Mouse (Mus musculus): ENCODE measurements at regions not wholly inside any gene's neighbourhood (a gene's known extent, or its start where the extent isn't known, plus 50 kb on each side); places are given as distances from the start of the nearest gene placed in this dataset.
A peak's percentile ranks its signal among the peaks of the same experiment; 100 is the strongest.

DNA sequence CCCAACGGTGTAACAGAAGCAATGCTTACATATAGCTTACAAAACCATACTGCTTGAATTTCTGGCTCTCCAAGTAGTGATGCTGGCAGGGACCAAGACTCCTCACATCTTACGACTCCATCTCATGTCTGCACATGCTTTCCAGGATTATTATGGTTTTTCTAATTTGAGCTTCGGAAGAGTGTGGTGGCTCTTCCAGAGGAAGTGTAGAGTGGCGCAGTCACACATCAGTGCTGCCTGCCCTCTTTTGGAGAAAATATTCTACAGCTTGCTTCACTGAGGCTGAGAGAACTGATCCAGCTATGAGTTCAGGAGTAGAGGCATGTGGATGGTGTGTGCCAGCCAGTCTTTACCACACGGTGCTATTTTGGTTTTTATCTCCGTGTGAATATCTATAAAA is 217.4 kb downstream of the Otol1 start:
- 91% methylated on average over 6 of the region's 6 CpGs for WGBS
- Histone ChIP-seq H3K27ac (ENCODE audit: low read depth, low read length) (no peak overlapping the region), H3K9ac (replicated peaks; ENCODE audit: low read depth, low read length) (no peak overlapping the region), H3K4me3 (ENCODE audit: low read depth, low read length) (no peak overlapping the region), H3K9me3 (ENCODE audit: control insufficient read depth, low read length) (no peaks in the 10 kb centered on the region), H3K36me3 (ENCODE audit: control insufficient read depth, insufficient read depth, low read length) (no peaks in the 10 kb centered on the region), H3K27me3 (ENCODE audit: control insufficient read depth, insufficient read depth, low read length) (no peaks in the 10 kb centered on the region), H3K4me1 (ENCODE audit: control insufficient read depth, insufficient read depth, low read length) (no peaks in the 10 kb centered on the region), H3K4me2 (ENCODE audit: low read depth, low read length) (no peak overlapping the region)
- ATAC-seq (ENCODE audit: low read depth) = no peak

DNA sequence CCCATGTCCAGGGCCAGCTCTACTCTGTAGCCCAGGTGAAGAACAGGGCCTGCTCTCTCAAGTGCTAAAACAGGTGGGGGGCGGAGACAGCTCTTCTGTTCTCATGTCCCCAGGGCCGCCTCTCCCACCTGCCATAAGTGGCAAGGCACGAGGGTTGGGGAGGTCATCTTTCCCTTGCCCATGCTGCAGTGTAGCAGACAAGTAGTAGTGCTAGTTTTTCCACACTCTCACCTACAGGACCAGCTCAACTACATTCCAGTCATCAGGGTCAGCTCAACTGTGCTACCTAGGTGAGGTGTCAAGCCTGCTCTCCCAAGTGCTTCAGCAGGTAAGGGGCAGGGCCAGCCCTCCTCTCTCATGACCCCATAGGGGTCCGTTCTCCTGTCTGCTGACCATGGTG is 219.8 kb downstream of the Otol1 start:
- Histone ChIP-seq H3K27ac (ENCODE audit: low read depth, low read length) (no peak overlapping the region), H3K36me3 (ENCODE audit: control insufficient read depth, insufficient read depth, low read length) (no peaks in the 10 kb centered on the region), H3K9ac (replicated peaks; ENCODE audit: low read depth, low read length) (no peak overlapping the region), H3K4me2 (ENCODE audit: low read depth, low read length) (no peak overlapping the region), H3K4me1 (ENCODE audit: control insufficient read depth, insufficient read depth, low read length) (no peaks in the 10 kb centered on the region), H3K4me3 (ENCODE audit: low read depth, low read length) (no peak overlapping the region), H3K9me3 (ENCODE audit: control insufficient read depth, low read length) (no peaks in the 10 kb centered on the region), H3K27me3 (ENCODE audit: control insufficient read depth, insufficient read depth, low read length) (no peaks in the 10 kb centered on the region)
- no peak for ATAC-seq (ENCODE audit: low read depth)
- WGBS = 90% methylated on average over 4 of the region's 4 CpGs

DNA sequence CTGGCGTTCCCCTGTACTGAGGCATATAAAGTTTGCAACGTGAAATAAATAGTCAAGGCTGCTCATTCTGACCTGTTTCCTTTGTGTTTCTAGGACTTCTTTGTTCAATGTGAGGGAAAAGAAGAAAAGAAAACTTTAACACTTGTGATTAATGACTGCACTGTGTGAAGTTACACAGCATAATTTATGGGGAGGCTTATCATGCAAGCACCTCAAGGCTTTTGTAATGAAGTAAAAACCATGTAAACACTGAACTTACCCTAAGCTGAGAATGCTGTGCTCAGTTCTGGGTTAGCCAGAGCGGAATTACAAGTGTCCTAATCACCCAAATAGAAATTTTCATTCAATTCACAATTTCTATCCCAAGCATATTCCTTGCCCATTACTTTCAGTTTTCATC is 241.2 kb downstream of the Otol1 start:
- Histone ChIP-seq H3K36me3 (ENCODE audit: control insufficient read depth, insufficient read depth, low read length) (no peaks in the 10 kb centered on the region), H3K27ac (ENCODE audit: low read depth, low read length) (no peak overlapping the region), H3K4me3 (ENCODE audit: low read depth, low read length) (no peak overlapping the region), H3K9me3 (ENCODE audit: control insufficient read depth, low read length) (no peaks in the 10 kb centered on the region), H3K27me3 (ENCODE audit: control insufficient read depth, insufficient read depth, low read length) (no peaks in the 10 kb centered on the region), H3K9ac (replicated peaks; ENCODE audit: low read depth, low read length) (no peak overlapping the region), H3K4me1 (ENCODE audit: control insufficient read depth, insufficient read depth, low read length) (no peaks in the 10 kb centered on the region), H3K4me2 (ENCODE audit: low read depth, low read length) (no peak overlapping the region)
- ATAC-seq (ENCODE audit: low read depth) = no peak
- WGBS = 17% methylated on average over 3 of the region's 3 CpGs

DNA sequence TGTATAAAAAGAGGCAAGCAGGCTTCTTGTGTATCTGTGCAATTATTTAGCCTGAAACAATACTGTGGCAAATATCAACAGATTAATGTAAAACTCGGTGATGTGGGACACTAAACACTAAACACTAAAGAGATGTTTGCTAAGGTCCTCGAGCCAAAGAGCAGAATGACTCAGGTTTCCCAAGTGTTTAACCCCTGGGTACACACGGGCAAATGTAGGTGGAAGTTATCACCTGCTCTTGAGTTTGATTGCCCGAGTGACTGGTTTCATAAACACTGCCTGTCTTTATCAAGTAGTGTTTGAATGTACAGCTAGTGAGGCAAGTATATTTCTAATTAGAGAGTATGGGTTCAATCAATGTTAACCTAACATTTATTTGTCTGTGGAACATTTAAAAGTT is 242.5 kb downstream of the Otol1 start:
- WGBS = 81% methylated on average over 4 of the region's 4 CpGs
- no peaks in the 10 kb centered on the region for H3K27me3 ChIP-seq (ENCODE audit: control insufficient read depth, insufficient read depth, low read length)

DNA sequence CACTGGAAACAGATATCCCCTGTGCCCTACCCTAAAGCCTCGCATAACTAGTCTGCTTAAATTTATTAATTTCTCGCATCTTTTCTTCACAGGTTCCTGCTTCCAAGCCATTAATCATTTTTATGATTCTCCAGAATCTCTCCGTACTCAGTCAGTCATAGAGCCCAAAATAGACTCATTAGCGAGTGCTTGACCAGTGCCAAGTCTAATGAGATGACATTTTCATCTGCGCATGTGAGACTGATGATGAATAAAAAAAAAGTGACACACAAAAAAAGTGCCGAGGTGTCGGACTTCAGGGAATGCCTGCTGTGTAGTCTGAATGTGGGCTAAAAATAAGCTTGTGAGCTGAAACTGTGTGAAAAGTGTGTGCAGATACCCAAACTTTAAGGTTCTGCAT is 243.3 kb downstream of the Otol1 start:
- H3K4me2 ChIP-seq (ENCODE audit: low read depth, low read length) = no peak overlapping the region
- no peaks in the 10 kb centered on the region for H3K4me1 ChIP-seq (ENCODE audit: control insufficient read depth, insufficient read depth, low read length)
- no peak for ATAC-seq (ENCODE audit: low read depth)

More for the DNA sequence above, 242.5 kb downstream of the Otol1 start:
- Histone ChIP-seq H3K4me1 (ENCODE audit: control insufficient read depth, insufficient read depth, low read length) (no peaks in the 10 kb centered on the region), H3K9ac (replicated peaks; ENCODE audit: low read depth, low read length) (no peak overlapping the region), H3K27ac (ENCODE audit: low read depth, low read length) (no peak overlapping the region), H3K9me3 (ENCODE audit: control insufficient read depth, low read length) (no peaks in the 10 kb centered on the region), H3K36me3 (ENCODE audit: control insufficient read depth, insufficient read depth, low read length) (no peaks in the 10 kb centered on the region), H3K4me2 (ENCODE audit: low read depth, low read length) (no peak overlapping the region), H3K4me3 (ENCODE audit: low read depth, low read length) (no peak overlapping the region)
- ATAC-seq (ENCODE audit: low read depth) = no peak

DNA sequence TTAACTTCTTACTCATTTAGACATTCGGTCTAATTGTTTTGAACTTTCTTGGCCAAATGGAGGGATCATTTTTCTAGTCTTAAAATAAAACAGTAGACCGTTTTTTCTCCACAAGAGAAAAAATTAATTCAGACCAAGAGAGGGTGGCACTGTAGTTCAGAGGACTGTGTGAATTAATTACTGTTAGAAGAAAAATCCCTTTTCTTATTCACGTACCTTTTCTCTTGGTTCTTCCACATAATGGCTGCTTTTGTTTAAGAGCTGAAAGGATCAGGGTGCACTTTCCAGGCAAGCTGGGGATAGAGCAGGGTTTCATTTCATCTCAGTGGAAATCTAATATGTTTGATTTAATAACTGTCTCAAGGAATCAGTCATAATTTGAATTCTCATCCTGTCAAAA is 255.9 kb downstream of the Otol1 start:
- Histone ChIP-seq H3K4me2 (ENCODE audit: low read depth, low read length) (no peak overlapping the region), H3K36me3 (ENCODE audit: control insufficient read depth, insufficient read depth, low read length) (no peaks in the 10 kb centered on the region), H3K27ac (ENCODE audit: low read depth, low read length) (no peak overlapping the region), H3K4me3 (ENCODE audit: low read depth, low read length) (no peak overlapping the region), H3K9me3 (ENCODE audit: control insufficient read depth, low read length) (no peaks in the 10 kb centered on the region), H3K9ac (replicated peaks; ENCODE audit: low read depth, low read length) (no peak overlapping the region), H3K27me3 (ENCODE audit: control insufficient read depth, insufficient read depth, low read length) (no peaks in the 10 kb centered on the region), H3K4me1 (ENCODE audit: control insufficient read depth, insufficient read depth, low read length) (no peaks in the 10 kb centered on the region)
- no peak for ATAC-seq (ENCODE audit: low read depth)
- 38% methylated on average over 3 of the region's 3 CpGs for WGBS

More for the DNA sequence above, 243.3 kb downstream of the Otol1 start:
- WGBS = 58% methylated on average over 7 of the region's 7 CpGs
- Histone ChIP-seq H3K36me3 (ENCODE audit: control insufficient read depth, insufficient read depth, low read length) (no peaks in the 10 kb centered on the region), H3K27me3 (ENCODE audit: control insufficient read depth, insufficient read depth, low read length) (no peaks in the 10 kb centered on the region), H3K9ac (replicated peaks; ENCODE audit: low read depth, low read length) (no peak overlapping the region), H3K4me3 (ENCODE audit: low read depth, low read length) (no peak overlapping the region), H3K27ac (ENCODE audit: low read depth, low read length) (no peak overlapping the region), H3K9me3 (ENCODE audit: control insufficient read depth, low read length) (no peaks in the 10 kb centered on the region)

DNA sequence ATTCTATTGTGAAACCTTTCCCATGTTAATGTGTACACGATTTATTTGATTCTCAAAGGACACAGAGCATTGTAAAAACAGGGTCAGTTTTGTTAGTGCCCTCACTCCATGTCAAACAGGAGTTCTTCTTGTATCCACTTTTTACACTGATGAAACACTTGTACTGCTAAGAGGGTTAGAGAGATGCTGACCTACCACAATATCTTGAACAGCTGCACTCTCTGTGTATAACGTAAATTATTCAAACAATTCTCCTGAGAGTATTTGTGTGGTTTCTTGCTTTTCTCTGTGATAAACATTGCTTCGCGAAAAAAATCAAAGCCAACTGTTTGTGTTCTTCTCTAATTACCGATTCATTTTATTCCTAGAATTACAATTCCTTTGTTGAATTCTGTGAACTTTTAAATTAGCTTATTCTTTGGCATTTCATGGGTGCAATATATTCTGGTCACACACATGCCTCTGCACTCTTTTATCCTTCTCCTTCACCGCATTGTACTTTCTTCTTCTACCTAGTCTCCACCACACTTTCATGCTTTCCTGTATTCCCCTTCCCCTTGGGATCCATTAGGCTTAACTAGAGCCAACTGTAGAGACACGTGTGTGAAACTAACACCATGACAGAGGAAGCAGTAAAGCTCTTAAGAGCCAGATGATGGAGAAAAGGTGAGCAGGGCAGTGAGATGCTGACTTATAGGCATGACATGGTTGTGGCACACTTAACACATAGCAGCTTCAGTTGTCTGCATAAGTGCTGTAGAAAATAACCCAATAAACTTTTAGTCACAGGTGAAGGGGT is 281.4 kb downstream of the Otol1 start:
- no peaks in the 10 kb centered on the region for H3K36me3 ChIP-seq (ENCODE audit: control insufficient read depth, insufficient read depth, low read length)
- no peaks in the 10 kb centered on the region for H3K27me3 ChIP-seq (ENCODE audit: control insufficient read depth, insufficient read depth, low read length)
- H3K9ac ChIP-seq (replicated peaks; ENCODE audit: low read depth, low read length) = no peak overlapping the region
- H3K4me2 ChIP-seq (ENCODE audit: low read depth, low read length) = no peak overlapping the region
- H3K4me3 ChIP-seq (ENCODE audit: low read depth, low read length) = no peak overlapping the region
- peak; percentile 68; the same call in 1 of the 2 replicates for ATAC-seq (ENCODE audit: low read depth)
- H3K4me1 ChIP-seq (ENCODE audit: control insufficient read depth, insufficient read depth, low read length) = no peaks in the 10 kb centered on the region
- H3K9me3 ChIP-seq (ENCODE audit: control insufficient read depth, low read length) = no peaks in the 10 kb centered on the region
- 29% methylated on average over 7 of the region's 7 CpGs for WGBS
- no peak overlapping the region for H3K27ac ChIP-seq (ENCODE audit: low read depth, low read length)

DNA sequence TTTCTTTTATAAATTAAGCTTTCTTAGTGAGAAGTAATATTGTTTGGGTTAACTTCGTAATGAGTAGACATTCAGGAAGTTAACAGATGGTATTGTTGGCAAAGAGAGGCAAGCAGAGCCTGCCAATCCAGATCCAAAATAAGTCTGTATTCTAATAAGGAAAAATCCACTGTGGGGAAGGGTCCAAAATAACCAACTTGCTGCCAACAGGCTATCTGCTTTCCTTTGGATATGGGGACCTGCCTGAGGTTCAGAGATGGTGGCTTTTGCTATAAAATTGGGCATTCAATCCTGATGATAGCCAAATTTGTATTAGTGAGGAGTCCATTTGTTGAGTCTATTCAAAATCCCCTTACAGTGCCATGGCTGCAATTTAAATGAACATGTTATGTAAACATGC is 300.1 kb downstream of the Otol1 start:
- 74% methylated on average over 1 of the region's 1 CpGs for WGBS
- H3K27ac ChIP-seq (ENCODE audit: low read depth, low read length) = no peak overlapping the region
- no peak for ATAC-seq (ENCODE audit: low read depth)
- H3K4me1 ChIP-seq (ENCODE audit: control insufficient read depth, insufficient read depth, low read length) = no peaks in the 10 kb centered on the region
- H3K9me3 ChIP-seq (ENCODE audit: control insufficient read depth, low read length) = no peaks in the 10 kb centered on the region
- no peak overlapping the region for H3K9ac ChIP-seq (replicated peaks; ENCODE audit: low read depth, low read length)
- no peak overlapping the region for H3K4me3 ChIP-seq (ENCODE audit: low read depth, low read length)
- H3K36me3 ChIP-seq (ENCODE audit: control insufficient read depth, insufficient read depth, low read length) = no peaks in the 10 kb centered on the region
- H3K4me2 ChIP-seq (ENCODE audit: low read depth, low read length) = no peak overlapping the region
- no peaks in the 10 kb centered on the region for H3K27me3 ChIP-seq (ENCODE audit: control insufficient read depth, insufficient read depth, low read length)

DNA sequence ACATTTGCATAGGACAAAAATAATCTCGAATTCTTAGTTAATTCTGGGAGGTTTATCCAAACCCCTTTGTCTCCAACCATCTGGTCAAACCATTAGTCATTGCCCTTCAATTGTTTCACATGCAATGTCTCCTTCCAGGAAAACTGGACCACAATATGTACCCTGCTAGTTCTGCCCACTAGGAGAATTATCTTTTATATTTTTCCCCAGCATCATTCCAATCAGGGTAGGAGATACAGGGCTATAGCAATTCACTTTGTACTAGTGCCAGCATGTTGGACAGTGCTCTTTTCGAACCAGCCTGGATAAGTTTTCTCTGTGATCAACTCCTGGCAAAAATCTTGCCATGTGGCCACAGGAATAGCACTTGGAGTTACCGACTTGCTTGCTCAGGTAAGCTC is 300.6 kb downstream of the Otol1 start:
- Histone ChIP-seq H3K9ac (replicated peaks; ENCODE audit: low read depth, low read length) (no peak overlapping the region), H3K27ac (ENCODE audit: low read depth, low read length) (no peak overlapping the region), H3K27me3 (ENCODE audit: control insufficient read depth, insufficient read depth, low read length) (no peaks in the 10 kb centered on the region), H3K4me3 (ENCODE audit: low read depth, low read length) (no peak overlapping the region), H3K4me1 (ENCODE audit: control insufficient read depth, insufficient read depth, low read length) (no peaks in the 10 kb centered on the region), H3K36me3 (ENCODE audit: control insufficient read depth, insufficient read depth, low read length) (no peaks in the 10 kb centered on the region), H3K4me2 (ENCODE audit: low read depth, low read length) (no peak overlapping the region), H3K9me3 (ENCODE audit: control insufficient read depth, low read length) (no peaks in the 10 kb centered on the region)
- no peak for ATAC-seq (ENCODE audit: low read depth)
- WGBS = 78% methylated on average over 3 of the region's 3 CpGs
